Mouse (Mus musculus): ENCODE data around the gene Mrpl52. TPM values are rescaled to one million over a fixed set of nuclear protein-coding genes. Genes with fewer than 3 reads are reported as not detected.

Mrpl52 gene
- 264 TPM for polyA plus RNA-seq (2014; fragmentation: Illumina TruSeq; extraction: RNeasy Lipid Tissue Mini Kit (QIAGEN cat#74804); ENCODE audit: insufficient read depth, low read depth, low replicate concordance)

GRCm38 (mm10) chr14:54426689-54427398 lies at the start of gene Mrpl52:
Mrpl52 (plus strand) TSS chr14:54426909.

GRCm38 (mm10) chr14:54417623-54418081 lies 9.1 kb upstream of the Mrpl52 start, which contains the start of gene Slc7a7:
Slc7a7 (minus strand) TSS chr14:54417780.

GRCm38 (mm10) chr14:54431334-54432077 lies 4.8 kb downstream of the Mrpl52 start, which contains the start of gene Mmp14:
Mmp14 (plus strand) TSS chr14:54431612.

GRCm38 (mm10) chr14:54463959-54464292 lies 37.2 kb downstream of the Mrpl52 start, which contains the start of gene Lrp10:
Lrp10 (plus strand) TSS chr14:54464137.

GRCm38 (mm10) chr14:54475941-54476844 lies 49.5 kb downstream of the Mrpl52 start, which contains the start of gene Rem2:
Rem2 (plus strand) TSS chr14:54476100.

Other genes starting within 250 kb of the Mrpl52 start
- gene Dad1, start 172.8 kb upstream of the Mrpl52 start, polyA plus RNA-seq (2014; fragmentation: Illumina TruSeq; extraction: RNeasy Lipid Tissue Mini Kit (QIAGEN cat#74804); ENCODE audit: insufficient read depth, low read depth, low replicate concordance): 180 TPM
- 40.9 TPM for gene Abhd4, start 172.7 kb upstream of the Mrpl52 start, polyA plus RNA-seq (2014; fragmentation: Illumina TruSeq; extraction: RNeasy Lipid Tissue Mini Kit (QIAGEN cat#74804); ENCODE audit: insufficient read depth, low read depth, low replicate concordance)
- not detected for gene Olfr49, start 142.0 kb upstream of the Mrpl52 start, polyA plus RNA-seq (2014; fragmentation: Illumina TruSeq; extraction: RNeasy Lipid Tissue Mini Kit (QIAGEN cat#74804); ENCODE audit: insufficient read depth, low read depth, low replicate concordance)
- gene Oxa1l, start 66.1 kb upstream of the Mrpl52 start, polyA plus RNA-seq (2014; fragmentation: Illumina TruSeq; extraction: RNeasy Lipid Tissue Mini Kit (QIAGEN cat#74804); ENCODE audit: insufficient read depth, low read depth, low replicate concordance): 27.3 TPM
- 9.3 TPM for gene Slc7a7, start 9.1 kb upstream of the Mrpl52 start, polyA plus RNA-seq (2014; fragmentation: Illumina TruSeq; extraction: RNeasy Lipid Tissue Mini Kit (QIAGEN cat#74804); ENCODE audit: insufficient read depth, low read depth, low replicate concordance)
- 32.6 TPM for gene Mmp14, start 4.7 kb downstream of the Mrpl52 start, polyA plus RNA-seq (2014; fragmentation: Illumina TruSeq; extraction: RNeasy Lipid Tissue Mini Kit (QIAGEN cat#74804); ENCODE audit: insufficient read depth, low read depth, low replicate concordance)
- gene Lrp10, start 37.2 kb downstream of the Mrpl52 start, polyA plus RNA-seq (2014; fragmentation: Illumina TruSeq; extraction: RNeasy Lipid Tissue Mini Kit (QIAGEN cat#74804); ENCODE audit: insufficient read depth, low read depth, low replicate concordance): 45.8 TPM
- gene Rem2, start 49.2 kb downstream of the Mrpl52 start, polyA plus RNA-seq (2014; fragmentation: Illumina TruSeq; extraction: RNeasy Lipid Tissue Mini Kit (QIAGEN cat#74804); ENCODE audit: insufficient read depth, low read depth, low replicate concordance): 1.6 TPM
- gene Prmt5, start 90.6 kb downstream of the Mrpl52 start, polyA plus RNA-seq (2014; fragmentation: Illumina TruSeq; extraction: RNeasy Lipid Tissue Mini Kit (QIAGEN cat#74804); ENCODE audit: insufficient read depth, low read depth, low replicate concordance): 15.0 TPM
- gene Haus4, start 127.7 kb downstream of the Mrpl52 start, polyA plus RNA-seq (2014; fragmentation: Illumina TruSeq; extraction: RNeasy Lipid Tissue Mini Kit (QIAGEN cat#74804); ENCODE audit: insufficient read depth, low read depth, low replicate concordance): 7.2 TPM
- gene Ajuba, start 150.6 kb downstream of the Mrpl52 start, polyA plus RNA-seq (2014; fragmentation: Illumina TruSeq; extraction: RNeasy Lipid Tissue Mini Kit (QIAGEN cat#74804); ENCODE audit: insufficient read depth, low read depth, low replicate concordance): 19.3 TPM
- 2.7 TPM for gene 4931414P19Rik, start 179.1 kb downstream of the Mrpl52 start, polyA plus RNA-seq (2014; fragmentation: Illumina TruSeq; extraction: RNeasy Lipid Tissue Mini Kit (QIAGEN cat#74804); ENCODE audit: insufficient read depth, low read depth, low replicate concordance)
- 185 TPM for gene Psmb5, start 191.1 kb downstream of the Mrpl52 start, polyA plus RNA-seq (2014; fragmentation: Illumina TruSeq; extraction: RNeasy Lipid Tissue Mini Kit (QIAGEN cat#74804); ENCODE audit: insufficient read depth, low read depth, low replicate concordance)
- not detected for gene Psmb11, start 194.5 kb downstream of the Mrpl52 start, polyA plus RNA-seq (2014; fragmentation: Illumina TruSeq; extraction: RNeasy Lipid Tissue Mini Kit (QIAGEN cat#74804); ENCODE audit: insufficient read depth, low read depth, low replicate concordance)
- gene Gm17606, start 214.0 kb downstream of the Mrpl52 start, polyA plus RNA-seq (2014; fragmentation: Illumina TruSeq; extraction: RNeasy Lipid Tissue Mini Kit (QIAGEN cat#74804); ENCODE audit: insufficient read depth, low read depth, low replicate concordance): not detected
- 0.46 TPM for gene Cdh24, start 214.5 kb downstream of the Mrpl52 start, polyA plus RNA-seq (2014; fragmentation: Illumina TruSeq; extraction: RNeasy Lipid Tissue Mini Kit (QIAGEN cat#74804); ENCODE audit: insufficient read depth, low read depth, low replicate concordance)

All from lung, adult 10 weeks (tissue).